Mouse (Mus musculus): ENCODE measurements around the gene Krtap27-1. TPM values are rescaled to one million over a fixed set of nuclear protein-coding genes. Genes with fewer than 3 reads are reported as not detected.

The Krtap27-1 gene
- not detected in 2 replicates for polyA plus RNA-seq (2015; fragmentation: Nextera tagmentation; extraction: Ambion mirVana)

DNA sequence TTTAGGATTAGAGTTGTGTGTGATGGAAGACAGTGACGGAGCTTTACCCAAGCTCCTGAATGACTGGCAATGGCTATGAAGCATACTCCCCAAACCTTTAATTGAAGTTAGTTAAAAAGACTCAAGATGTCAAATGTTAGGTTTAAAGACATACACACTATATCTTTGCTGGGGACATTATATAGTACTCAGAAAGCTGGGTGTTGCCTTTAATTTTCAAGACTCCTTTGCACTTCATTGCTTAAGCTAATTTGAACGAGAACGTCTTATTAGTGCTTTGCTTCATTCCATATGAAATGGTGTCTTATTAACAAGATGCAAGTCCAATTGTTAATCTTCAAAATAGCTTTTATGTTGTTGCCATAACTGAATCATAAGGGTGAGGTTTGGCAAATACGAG lies at the start of gene Krtap27-1:
TSS of gene Krtap27-1 (minus strand) at position 101 of the 400 bp plus-strand sequence.

GRCm38 (mm10) chr16:88707496-88708012 lies 36.1 kb upstream of the Krtap27-1 start, which contains the start of gene 2310061N02Rik:
Gene 2310061N02Rik (minus strand): TSS chr16:88707962.

DNA sequence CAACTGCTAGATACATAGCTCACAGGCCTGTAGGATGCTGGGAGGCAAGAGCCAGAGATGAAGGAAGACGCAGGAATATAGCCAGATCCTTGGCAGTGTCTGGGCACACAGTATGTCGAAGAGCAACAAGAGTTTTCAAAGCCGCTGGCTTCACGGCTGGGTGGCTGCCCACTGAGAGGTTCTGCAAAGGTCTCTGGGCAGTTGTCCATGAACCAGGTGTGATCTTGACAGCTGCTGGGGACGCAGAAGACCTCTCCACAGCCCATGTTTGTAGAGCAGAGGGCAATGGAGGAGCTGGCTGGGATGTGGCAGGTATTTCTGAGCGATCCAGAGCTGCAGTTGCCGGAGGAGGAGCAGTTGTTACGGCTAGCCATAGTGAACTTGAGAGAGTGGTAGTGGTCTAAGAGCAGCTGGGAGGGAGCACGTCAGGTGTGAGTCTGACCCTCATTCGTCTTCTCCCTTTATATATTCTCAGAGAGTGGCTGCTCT lies 24.1 kb downstream of the Krtap27-1 start, which contains the start of gene Krtap26-1:
TSS of gene Krtap26-1 (minus strand) at position 439 of the 489 bp plus-strand sequence.

GRCm38 (mm10) chr16:88627566-88627965 lies 43.9 kb downstream of the Krtap27-1 start, which contains the start of gene 2310079G19Rik:
Gene 2310079G19Rik (minus strand): TSS chr16:88627666.

Other genes with a start within 250 kb of the Krtap27-1 start
- not detected in 2 replicates for gene Cldn17, start 164.7 kb downstream of the Krtap27-1 start, polyA plus RNA-seq (2015; fragmentation: Nextera tagmentation; extraction: Ambion mirVana)
- 0.05 TPM in 1 of 2 replicates, not detected in the other for gene Cldn8, start 108.5 kb downstream of the Krtap27-1 start, polyA plus RNA-seq (2015; fragmentation: Nextera tagmentation; extraction: Ambion mirVana)
- gene Krtap24-1, start 59.4 kb downstream of the Krtap27-1 start, polyA plus RNA-seq (2015; fragmentation: Nextera tagmentation; extraction: Ambion mirVana): not detected in 2 replicates
- 0.19 TPM in 1 of 2 replicates, not detected in the other for gene 2310079G19Rik, start 44.0 kb downstream of the Krtap27-1 start, polyA plus RNA-seq (2015; fragmentation: Nextera tagmentation; extraction: Ambion mirVana)
- gene Krtap26-1, start 23.9 kb downstream of the Krtap27-1 start, polyA plus RNA-seq (2015; fragmentation: Nextera tagmentation; extraction: Ambion mirVana): not detected in 2 replicates
- gene 2310061N02Rik, start 36.3 kb upstream of the Krtap27-1 start, polyA plus RNA-seq (2015; fragmentation: Nextera tagmentation; extraction: Ambion mirVana): not detected in 2 replicates
- not detected in 2 replicates for gene Krtap13-1, start 57.2 kb upstream of the Krtap27-1 start, polyA plus RNA-seq (2015; fragmentation: Nextera tagmentation; extraction: Ambion mirVana)
- not detected in 2 replicates for gene Krtap13, start 80.0 kb upstream of the Krtap27-1 start, polyA plus RNA-seq (2015; fragmentation: Nextera tagmentation; extraction: Ambion mirVana)
- not detected in 2 replicates for gene 2310034C09Rik, start 87.2 kb upstream of the Krtap27-1 start, polyA plus RNA-seq (2015; fragmentation: Nextera tagmentation; extraction: Ambion mirVana)
- not detected in 2 replicates for gene 2310057N15Rik, start 102.5 kb upstream of the Krtap27-1 start, polyA plus RNA-seq (2015; fragmentation: Nextera tagmentation; extraction: Ambion mirVana)
- not detected in 2 replicates for gene Gm5965, start 106.2 kb upstream of the Krtap27-1 start, polyA plus RNA-seq (2015; fragmentation: Nextera tagmentation; extraction: Ambion mirVana)
- gene Gm20741, start 140.5 kb upstream of the Krtap27-1 start, polyA plus RNA-seq (2015; fragmentation: Nextera tagmentation; extraction: Ambion mirVana): not detected in 2 replicates
- not detected in 2 replicates for gene Krtap15, start 148.5 kb upstream of the Krtap27-1 start, polyA plus RNA-seq (2015; fragmentation: Nextera tagmentation; extraction: Ambion mirVana)
- not detected in 2 replicates for gene Krtap14, start 154.5 kb upstream of the Krtap27-1 start, polyA plus RNA-seq (2015; fragmentation: Nextera tagmentation; extraction: Ambion mirVana)
- not detected in 2 replicates for gene Krtap19-1, start 197.7 kb upstream of the Krtap27-1 start, polyA plus RNA-seq (2015; fragmentation: Nextera tagmentation; extraction: Ambion mirVana)
- not detected in 2 replicates for gene Krtap19-2, start 202.6 kb upstream of the Krtap27-1 start, polyA plus RNA-seq (2015; fragmentation: Nextera tagmentation; extraction: Ambion mirVana)
- not detected in 2 replicates for gene Krtap19-3, start 206.4 kb upstream of the Krtap27-1 start, polyA plus RNA-seq (2015; fragmentation: Nextera tagmentation; extraction: Ambion mirVana)
- gene Krtap19-4, start 213.4 kb upstream of the Krtap27-1 start, polyA plus RNA-seq (2015; fragmentation: Nextera tagmentation; extraction: Ambion mirVana): not detected in 2 replicates
- gene Krtap19-5, start 224.8 kb upstream of the Krtap27-1 start, polyA plus RNA-seq (2015; fragmentation: Nextera tagmentation; extraction: Ambion mirVana): not detected in 2 replicates